Mouse (Mus musculus) kidney, adult 2 months (tissue): ENCODE measurements around the gene Gkn2.

Source experiments
- CTCF ChIP-seq: fragments of 200-500 bp; conservative IDR thresholded peaks from 2 replicates; pipeline ENCODE4 v1.5.1; 2011; ENCODE audit warnings: low read depth, mild to moderate bottlenecking, control low read depth, low read length, moderate library complexity, mixed read lengths; ENCODE audit not compliant: insufficient read depth, insufficient read length
- POLR2A ChIP-seq: fragments of 200-500 bp; IDR thresholded peaks from one replicate; pipeline ENCODE4 v1.6.1; 2011; ENCODE audit warnings: low read depth, low read length, control low read depth

- TF ChIP-seq CTCF (no peak; the same call in 1 of the 2 replicates), POLR2A (no peak)
Observed at GRCm38 (mm10) chr6:87335091-87335934, 37.8 kb upstream of the Gkn2 start, which contains the start of gene Antxr1.
